11 mouse cellular contexts compared by ENCODE assay signal in genomic region chr1:155453180-155453579, GRCm38 (mm10). TPM values are rescaled to one million over a fixed set of nuclear protein-coding genes. Genes with fewer than 3 reads are reported as not detected.
DNase-seq lines count a peak whose midpoint lies in the region; ATAC-seq lines count a peak whose summit lies in the region.
"Had no signal": no experiment of that assay in that cellular context is flagged by ENCODE, and none has a peak within 500 bp of the region (broad histone marks: within the 10 kb centered on the region; RNA-seq: fewer than 3 reads in every experiment).

No protein-coding gene starts in this region.

- H3K27ac ChIP-seq in hindbrain, embryonic 12.5 days = no peak overlapping the region
- H3K27ac ChIP-seq: forebrain, embryonic 10.5 days; hindbrain, embryonic 15.5 days had no signal

- no peak overlapping the region for H3K4me3 ChIP-seq in hindbrain, embryonic 12.5 days
- H3K4me3 ChIP-seq: forebrain, embryonic 10.5 days; hindbrain, embryonic 15.5 days; myocyte had no signal

- H3K9ac ChIP-seq in hindbrain, embryonic 12.5 days = no peak overlapping the region
- H3K9ac ChIP-seq: hindbrain, embryonic 15.5 days had no signal

- H3K9me3 ChIP-seq in hindbrain, embryonic 12.5 days (replicated peaks) = no peaks in the 10 kb centered on the region
- H3K9me3 ChIP-seq: forebrain, embryonic 10.5 days; hindbrain, embryonic 15.5 days had no signal

- DNase-seq in urinary bladder, adult 18-20 months (ENCODE audit: low spot score in 2 of 2) = peak; percentile 16 to 19
- DNase-seq in urinary bladder, postnatal 10 days (ENCODE audit: low spot score) = no peak
- peak; percentile 30 for DNase-seq in fibroblast of lung, adult 2 months (ENCODE audit: low read depth)
- peak; percentile 82 to 83 for DNase-seq in kidney, adult 8-10 months
- no peak for DNase-seq in ovary, postnatal 14 days (ENCODE audit: low spot score)
- no peak for DNase-seq in embryo, embryonic 9.5 days (ENCODE audit: extremely low spot score)
- DNase-seq: right cerebral cortex, postnatal 25 days had no signal

- 89% methylated on average over 8 of the region's 8 CpGs for WGBS in hindbrain, embryonic 12.5 days

- ATAC-seq in hindbrain, embryonic 12.5 days (ENCODE audit: low FRiP score) = no peak

- H3K27me3 ChIP-seq in hindbrain, embryonic 12.5 days = no peaks in the 10 kb centered on the region
- H3K27me3 ChIP-seq: hindbrain, embryonic 15.5 days had no signal

- no peaks in the 10 kb centered on the region for H3K4me1 ChIP-seq in hindbrain, embryonic 12.5 days

- H3K4me2 ChIP-seq in hindbrain, embryonic 12.5 days (replicated peaks) = no peak overlapping the region
- H3K4me2 ChIP-seq: hindbrain, embryonic 15.5 days had no signal

- no peaks in the 10 kb centered on the region for H3K36me3 ChIP-seq in hindbrain, embryonic 12.5 days
- H3K36me3 ChIP-seq: forebrain, embryonic 10.5 days; hindbrain, embryonic 15.5 days had no signal

RNA-seq across cellular contexts. Expression of gene Xpr1, which starts 36.0 kb away (rescaled TPM):
- 29.3 and 31.1 TPM in 2 replicates for polyA plus RNA-seq in hindbrain, embryonic 12.5 days (2016; fragmentation: Nextera tagmentation; extraction: Ambion mirVana)

Comparison
In these comparisons a context has a peak if more than half of its experiments do, and no peak if none do; other contexts are left out.
1. DNase-seq: peak in urinary bladder, adult 18-20 months (2 of 2), fibroblast of lung, adult 2 months (single experiment) and kidney, adult 8-10 months (2 of 2); none in urinary bladder, postnatal 10 days (single experiment), ovary, postnatal 14 days (single experiment) and embryo, embryonic 9.5 days (single experiment).